Mouse (Mus musculus) testis, adult 2 months (tissue): ENCODE results near the gene Cnnm1.

Experiments
- CTCF ChIP-seq: fragments of 200-500 bp; IDR thresholded peaks from 2 replicates; pipeline ENCODE4 v1.5.1; 2012; ENCODE audit warnings: low read depth, mild to moderate bottlenecking, inconsistent platforms, low read length, moderate library complexity; ENCODE audit not compliant: control insufficient read depth, insufficient read depth, insufficient replicate concordance
- POLR2A ChIP-seq: fragments of 200-500 bp; IDR thresholded peaks from 2 replicates; pipeline ENCODE4 v1.6.1; 2012; ENCODE audit warnings: low read depth, mild to moderate bottlenecking, inconsistent platforms, low read length, moderate library complexity; ENCODE audit not compliant: control insufficient read depth

- TF ChIP-seq CTCF (no peak), POLR2A (no peak)
These were observed 80.2 kb downstream of the Cnnm1 start for GRCm38 (mm10) chr19:43520402-43520801.
